Mouse (Mus musculus): ENCODE data around the gene Kcmf1.

- TF ChIP-seq POLR2A (IDR thresholded peaks at IDR 0.05; ENCODE audit: borderline replicate concordance, extremely low read depth, low read depth, low read length) (no peak), CTCF (IDR thresholded peaks at IDR 0.05; ENCODE audit: insufficient read depth, low read length) (no peak)
Observed at GRCm38 (mm10) chr6:72948392-72948791, 48.6 kb upstream of the Kcmf1 start.

Data from lung, adult 2 months (tissue).